ENCODE assay signal across 9 mouse cellular contexts in genomic region chr10:75105099-75105461, GRCm38 (mm10). TPM values are rescaled to one million over a fixed set of nuclear protein-coding genes. Genes with fewer than 3 reads are reported as not detected.
A peak's percentile ranks its signal among the peaks of the same experiment; 100 is the strongest.
DNase-seq lines count a peak whose midpoint lies in the region; ATAC-seq and TF ChIP-seq lines count a peak whose summit lies in the region.
"Had no signal": no experiment of that assay in that cellular context is flagged by ENCODE, and none has a peak within 500 bp of the region (broad histone marks: within the 10 kb centered on the region; RNA-seq: fewer than 3 reads in every experiment).

No protein-coding gene starts in this region.

- peaks cover 36% of the 10 kb centered on the region for H3K4me1 ChIP-seq in intestine, embryonic 15.5 days (replicated peaks)
- peaks cover 31% of the 10 kb centered on the region for H3K4me1 ChIP-seq in thymus, adult 2 months (replicated peaks; ENCODE audit: control insufficient read depth, insufficient read depth, low read length)

- no peak overlapping the region for H3K4me2 ChIP-seq in intestine, embryonic 15.5 days (replicated peaks)
- H3K4me2 ChIP-seq: limb, embryonic 12.5 days had no signal

- no peak overlapping the region for H3K4me3 ChIP-seq in intestine, embryonic 15.5 days (replicated peaks)
- no peak overlapping the region for H3K4me3 ChIP-seq in thymus, adult 2 months (ENCODE audit: control insufficient read depth, insufficient read depth, low read length)
- H3K4me3 ChIP-seq: limb, embryonic 12.5 days had no signal

- ATAC-seq in intestine, embryonic 15.5 days = peak; percentile 65; the same call in 1 of the 2 replicates

- H3K36me3 ChIP-seq in intestine, embryonic 15.5 days = no peaks in the 10 kb centered on the region
- no peaks in the 10 kb centered on the region for H3K36me3 ChIP-seq in thymus, adult 2 months (ENCODE audit: control insufficient read depth, insufficient read depth, low read length)
- H3K36me3 ChIP-seq: limb, embryonic 12.5 days had no signal

- no peaks in the 10 kb centered on the region for H3K27me3 ChIP-seq in intestine, embryonic 15.5 days (replicated peaks)
- no peaks in the 10 kb centered on the region for H3K27me3 ChIP-seq in thymus, adult 2 months (ENCODE audit: control insufficient read depth, insufficient read depth, low read length)
- H3K27me3 ChIP-seq: limb, embryonic 12.5 days had no signal

- WGBS in intestine, embryonic 15.5 days = 60% methylated on average over 4 of the region's 4 CpGs
- WGBS in thymus, adult 2 months = 9% methylated on average over 4 of the region's 4 CpGs

- no peak overlapping the region for H3K9ac ChIP-seq in intestine, embryonic 15.5 days
- H3K9ac ChIP-seq: limb, embryonic 12.5 days had no signal

- no peak overlapping the region for H3K27ac ChIP-seq in intestine, embryonic 15.5 days
- no peak overlapping the region for H3K27ac ChIP-seq in thymus, adult 2 months (ENCODE audit: control insufficient read depth, insufficient read depth, low read length)
- H3K27ac ChIP-seq: limb, embryonic 12.5 days had no signal

- peak; percentile 80 to 87 for DNase-seq in lung, adult 18-20 months
- DNase-seq in lung, postnatal 14 days = no peak
- peak; percentile 49 for DNase-seq in ZHBTc4 (ENCODE audit: low read depth, low spot score)
- DNase-seq in thymus, adult 2 months = peak; percentile 66
- DNase-seq in layer of hippocampus, adult 18-20 months (ENCODE audit: low spot score in 2 of 2) = no peak
- DNase-seq in right cerebral cortex, postnatal 10 days (ENCODE audit: low spot score in 2 of 2) = no peak
- DNase-seq in cerebellum, adult 8-10 months = no peak

- H3K9me3 ChIP-seq in intestine, embryonic 15.5 days = no peaks in the 10 kb centered on the region
- H3K9me3 ChIP-seq: limb, embryonic 12.5 days had no signal

- TF ChIP-seq POLR2A in thymus, adult 2 months (IDR thresholded peaks at IDR 0.05; ENCODE audit: control insufficient read depth, extremely low read depth, insufficient read depth, low read length, poor library complexity) = no peak

- no peak for TF ChIP-seq CTCF in thymus, adult 2 months (IDR thresholded peaks at IDR 0.05; ENCODE audit: borderline replicate concordance, control insufficient read depth, extremely low read depth, insufficient read depth, low read length, poor library complexity)

RNA-seq across cellular contexts. Expression of gene Bcr, which starts 44.7 kb away (rescaled TPM):
- polyA plus RNA-seq in intestine, embryonic 15.5 days (2015; fragmentation: Nextera tagmentation; extraction: Ambion mirVana) = 11.7 and 12.9 TPM in 2 replicates
- polyA plus RNA-seq in thymus, adult 2 months (2012; rRNA removed) = 20.8 and 22.7 TPM in 2 replicates
- total RNA-seq in layer of hippocampus, adult 18-20 months (2021) = 100 to 1,000 TPM; 132 to 133 TPM

Comparison
In these comparisons a context has a peak if more than half of its experiments do, and no peak if none do; other contexts are left out.
1. DNase-seq: peak in lung, adult 18-20 months (2 of 2), ZHBTc4 (single experiment) and thymus, adult 2 months (single experiment); none in lung, postnatal 14 days (single experiment), layer of hippocampus, adult 18-20 months (0 of 2), right cerebral cortex, postnatal 10 days (0 of 2) and cerebellum, adult 8-10 months (single experiment).